Mouse (Mus musculus): ENCODE data around the gene Ggps1.

GRCm38 (mm10) chr13:14026154-14026820 lies 37.0 kb downstream of the Ggps1 start:
- TF ChIP-seq TAL1 (IDR thresholded peaks at IDR 0.05; ENCODE audit: low read length): no peak
- no peak for TF ChIP-seq GATA1 (IDR thresholded peaks at IDR 0.05; ENCODE audit: low read length)
